Mouse (Mus musculus) heart, embryonic 12.5 days (tissue): Measurements from ENCODE around the gene Tstd1. TPM values are rescaled to one million over a fixed set of nuclear protein-coding genes. Genes with fewer than 3 reads are reported as not detected.

Experiments
- ATAC-seq: fragments of 200-750 bp; cut with Nextera tagmentation; 2 replicates; pipeline ENCODE4 v1.8.0; 2017; ENCODE audit warnings: moderate TSS enrichment, moderate library complexity; ENCODE audit not compliant: insufficient number of reproducible peaks, low FRiP score
- H3K27ac ChIP-seq: fragments of 300-500 bp; sonication (generic); 2 replicates; pipeline ENCODE4 v1.5.1; 2016; ENCODE audit warnings: mild to moderate bottlenecking, moderate library complexity; ENCODE audit not compliant: poor library complexity, severe bottlenecking
- H3K27me3 ChIP-seq: fragments of 300-500 bp; sonication (generic); replicated peaks from 2 replicates; pipeline ENCODE4 v1.6.1; 2016; ENCODE audit warnings: mild to moderate bottlenecking, moderate library complexity
- H3K36me3 ChIP-seq: fragments of 300-500 bp; sonication (generic); 2 replicates; pipeline ENCODE4 v1.6.1; 2016; ENCODE audit warnings: mild to moderate bottlenecking, moderate library complexity
- H3K4me1 ChIP-seq: fragments of 300-500 bp; sonication (generic); replicated peaks from 2 replicates; pipeline ENCODE4 v1.6.1; 2016; ENCODE audit warnings: mild to moderate bottlenecking
- H3K4me2 ChIP-seq: fragments of 300-500 bp; sonication (generic); 2 replicates; pipeline ENCODE4 v1.6.1; 2016; ENCODE audit warnings: mild to moderate bottlenecking, moderate library complexity
- H3K4me3 ChIP-seq: fragments of 300-500 bp; sonication (generic); 2 replicates; pipeline ENCODE4 v1.5.1; 2016; ENCODE audit warnings: mild to moderate bottlenecking
- H3K9ac ChIP-seq: fragments of 300-500 bp; sonication (generic); 2 replicates; pipeline ENCODE4 v1.6.1; 2016; ENCODE audit warnings: mild to moderate bottlenecking, moderate library complexity
- H3K9me3 ChIP-seq: fragments of 300-500 bp; sonication (generic); replicated peaks from 2 replicates; pipeline ENCODE4 v1.6.1; 2016; ENCODE audit warnings: mild to moderate bottlenecking, moderate library complexity
- WGBS: fragments of 180-500 bp; shearing (Covaris S2); methylation state at CpG from one replicate; pipeline ENCODE4 v1.1.7; 2016; 5-methylcytosine and 5-hydroxymethylcytosine counted together
- polyA plus RNA-seq: library from polyadenylated mRNA; unstranded; fragments of >200 nt; fragmentation: Nextera tagmentation; extraction: Ambion mirVana; gene quantifications from 2 replicates; pipeline ENCODE4 v1.2.1, GENCODE M21; 2016

Gene Tstd1
- polyA plus RNA-seq, 1 experiment from 2014 or later = 3.6 TPM

DNA sequence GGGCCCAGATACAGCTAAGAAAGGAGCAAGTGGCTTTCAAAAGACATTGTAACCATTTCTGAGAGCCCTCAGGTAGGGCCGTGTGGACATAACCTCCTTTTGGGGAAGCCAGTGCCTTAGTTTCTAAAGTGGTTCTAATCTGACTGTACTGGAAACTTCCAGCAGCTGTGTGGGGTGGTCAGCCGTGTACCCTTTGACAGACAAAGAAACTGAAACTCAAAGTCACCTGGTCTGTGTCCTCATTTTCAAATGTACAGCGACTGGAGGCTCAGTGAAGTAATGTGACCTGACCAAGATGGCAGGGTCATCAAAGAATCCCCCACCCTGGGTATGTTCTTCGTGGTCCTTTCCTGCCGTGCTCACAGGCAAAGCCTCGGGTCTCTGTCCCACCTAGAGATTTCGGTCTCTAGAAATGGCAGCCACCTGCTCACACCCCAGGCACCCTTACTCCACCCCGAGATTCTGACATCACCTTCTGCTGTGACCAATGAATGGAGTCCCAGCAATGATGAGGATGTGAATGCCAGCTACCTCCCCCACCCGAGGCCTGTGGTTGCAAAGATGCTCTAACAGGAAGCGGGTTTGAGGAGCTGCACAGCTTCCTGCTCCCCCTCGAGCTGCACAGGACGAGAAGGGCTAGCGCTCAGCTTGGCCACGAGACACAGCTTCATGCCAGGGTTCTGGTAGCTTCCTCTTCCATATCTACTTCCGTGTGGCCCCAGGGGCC is 30.1 kb upstream of the Tstd1 start, which contains the start of gene Arhgap30:
Gene Arhgap30, plus strand, starts transcription at position 579 of the 727 bp plus-strand sequence.
- no peak for ATAC-seq
- H3K9ac ChIP-seq = no peak within 1 kb of the TSS
- H3K4me2 ChIP-seq = no peak within 1 kb of the TSS
- H3K27ac ChIP-seq = no peak within 1 kb of the TSS
- no peaks in the 10 kb centered on the region; the same call in 1 of the 2 replicates for H3K4me1 ChIP-seq
- no peak within 1 kb of the TSS for H3K4me3 ChIP-seq
- no peaks in the 10 kb centered on the region for H3K36me3 ChIP-seq
- H3K27me3 ChIP-seq = peaks cover 21% of the 10 kb centered on the region
- 66% methylated on average over 15 of the region's 15 CpGs for WGBS
- H3K9me3 ChIP-seq = no peaks in the 10 kb centered on the region

GRCm38 (mm10) chr1:171390101-171390500 is 28.6 kb upstream of the Tstd1 start:
- ATAC-seq = no peak
- Histone ChIP-seq H3K27ac (no peak overlapping the region), H3K4me2 (no peak overlapping the region), H3K9ac (no peak overlapping the region), H3K36me3 (no peaks in the 10 kb centered on the region), H3K4me1 (no peaks in the 10 kb centered on the region; the same call in 1 of the 2 replicates), H3K27me3 (peaks cover 13% of the 10 kb centered on the region), H3K9me3 (no peaks in the 10 kb centered on the region), H3K4me3 (no peak overlapping the region)
- 75% methylated on average over 4 of the region's 4 CpGs for WGBS

GRCm38 (mm10) chr1:171401821-171402220 is 16.9 kb upstream of the Tstd1 start:
- no peak overlapping the region for H3K27ac ChIP-seq
- H3K4me1 ChIP-seq = no peaks in the 10 kb centered on the region
- H3K36me3 ChIP-seq = no peaks in the 10 kb centered on the region
- H3K9ac ChIP-seq = no peak overlapping the region
- H3K27me3 ChIP-seq = 0 out of 2 replicates have a peak, but pooled peaks cover 4% of the 10 kb centered on the region
- 73% methylated on average over 4 of the region's 4 CpGs for WGBS
- H3K4me2 ChIP-seq = no peak overlapping the region
- no peak for ATAC-seq
- H3K4me3 ChIP-seq = no peak overlapping the region
- no peaks in the 10 kb centered on the region for H3K9me3 ChIP-seq

DNA sequence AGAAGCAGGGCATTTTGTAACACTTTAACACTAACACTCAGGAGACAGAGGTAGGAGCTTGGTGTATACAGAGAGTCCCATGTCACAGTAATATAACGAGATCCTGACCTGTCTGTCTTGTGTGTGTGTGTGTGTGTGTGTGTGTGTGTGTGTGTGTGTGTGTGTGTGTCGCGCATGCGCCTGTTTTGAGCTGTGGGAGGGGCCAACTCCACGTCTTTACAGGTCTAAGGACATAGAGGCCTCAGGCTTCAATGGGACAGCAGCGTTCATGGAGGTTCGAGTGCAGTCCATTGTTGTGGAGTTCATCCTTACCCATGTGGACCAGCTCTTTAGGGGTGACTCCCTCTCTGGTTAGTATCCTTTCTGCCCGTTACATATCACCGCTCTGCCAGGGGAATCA is 15.7 kb upstream of the Tstd1 start:
- Histone ChIP-seq H3K9me3 (no peaks in the 10 kb centered on the region), H3K4me2 (no peak overlapping the region), H3K4me1 (no peaks in the 10 kb centered on the region), H3K4me3 (no peak overlapping the region), H3K27me3 (peaks cover 7% of the 10 kb centered on the region; the same call in 1 of the 2 replicates), H3K9ac (no peak overlapping the region), H3K27ac (no peak overlapping the region), H3K36me3 (no peaks in the 10 kb centered on the region)
- ATAC-seq = no peak
- 81% methylated on average over 9 of the region's 9 CpGs for WGBS

DNA sequence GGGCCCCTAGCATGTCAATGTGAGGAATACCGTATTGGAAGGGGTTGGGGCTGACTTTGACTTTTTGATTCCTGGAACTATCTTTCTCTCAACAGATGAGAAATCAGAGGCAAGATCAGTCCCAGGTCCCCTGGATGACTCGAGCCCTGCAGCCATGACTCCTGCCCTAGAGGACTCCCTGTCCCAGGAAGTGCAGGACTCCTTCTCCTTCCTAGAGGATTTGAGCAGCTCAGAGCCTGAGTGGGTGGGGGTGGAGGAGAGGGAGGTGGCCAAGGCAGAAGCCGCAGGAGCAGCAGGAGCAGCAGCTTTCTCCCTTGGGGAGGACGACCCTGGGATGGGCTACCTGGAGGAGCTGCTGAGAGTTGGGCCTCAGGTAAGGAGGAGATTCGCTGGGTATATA is 11.4 kb upstream of the Tstd1 start:
- H3K4me3 ChIP-seq = no peak overlapping the region
- H3K4me1 ChIP-seq = no peaks in the 10 kb centered on the region; the same call in 1 of the 2 replicates
- H3K4me2 ChIP-seq = no peak overlapping the region
- H3K27ac ChIP-seq = no peak overlapping the region
- H3K9me3 ChIP-seq = no peaks in the 10 kb centered on the region
- WGBS = 63% methylated on average over 5 of the region's 5 CpGs
- H3K36me3 ChIP-seq = no peaks in the 10 kb centered on the region
- H3K9ac ChIP-seq = no peak overlapping the region
- ATAC-seq = no peak
- H3K27me3 ChIP-seq = peaks cover 18% of the 10 kb centered on the region; the same call in 1 of the 2 replicates

DNA sequence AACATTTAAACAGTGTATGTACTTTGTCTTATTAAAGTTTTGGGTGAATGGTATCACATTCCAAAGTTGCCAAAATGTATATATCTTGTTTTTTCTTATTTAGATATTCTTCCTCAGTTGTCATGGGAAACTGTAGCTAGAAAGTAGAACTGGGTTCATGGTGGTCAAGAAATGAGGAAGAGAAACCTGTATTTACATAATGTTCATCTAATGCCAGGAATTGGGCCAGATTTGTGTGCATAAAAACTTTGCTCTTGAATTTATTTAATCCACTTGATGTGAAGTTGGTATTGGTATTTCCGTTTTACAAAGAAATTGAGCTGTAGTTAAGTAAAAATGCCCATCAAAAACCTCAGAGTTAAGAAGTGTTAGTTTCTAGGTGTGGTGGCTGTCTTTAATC is 8.4 kb upstream of the Tstd1 start:
- Histone ChIP-seq H3K4me3 (no peak overlapping the region), H3K4me2 (no peak overlapping the region), H3K27ac (no peak overlapping the region), H3K9ac (no peak overlapping the region), H3K4me1 (peaks cover 17% of the 10 kb centered on the region), H3K36me3 (peaks cover 4% of the 10 kb centered on the region), H3K27me3 (peaks cover 18% of the 10 kb centered on the region; the same call in 1 of the 2 replicates), H3K9me3 (no peaks in the 10 kb centered on the region)
- ATAC-seq = no peak
- WGBS = 75% methylated on average over 1 of the region's 1 CpGs

DNA sequence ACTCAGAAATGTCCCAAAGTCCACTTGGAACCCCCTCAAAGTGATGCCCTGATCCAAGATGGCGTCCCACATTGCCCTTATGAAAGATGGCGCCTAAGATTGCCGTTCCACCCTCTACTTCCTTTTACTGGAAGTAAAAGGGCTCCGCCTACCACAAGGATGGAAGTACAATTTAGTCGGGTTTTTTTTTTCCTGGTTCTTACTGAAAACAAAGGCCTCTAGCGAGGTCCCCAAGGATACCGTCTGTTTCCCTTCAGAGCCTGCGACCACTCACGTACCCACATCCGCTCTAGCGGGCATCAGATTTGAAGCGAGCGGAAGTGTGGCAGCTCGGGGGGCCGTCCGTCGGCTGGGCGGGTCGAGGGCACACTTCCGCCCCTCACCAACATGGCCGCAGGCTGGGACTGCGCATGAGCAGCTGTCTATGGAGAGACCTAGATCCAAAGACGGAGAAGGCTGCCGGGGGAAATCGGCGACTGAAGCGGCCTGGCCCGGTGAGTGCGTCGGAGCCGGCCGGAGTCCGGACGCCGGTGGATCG is 7.7 kb upstream of the Tstd1 start, which contains the start of gene Usf1:
Gene Usf1, plus strand, starts transcription at position 367 of the 538 bp plus-strand sequence.
- H3K4me2 ChIP-seq = peak within 1 kb of the TSS; percentile 77
- under 1% methylated on average over 36 of the region's 36 CpGs for WGBS
- peaks cover 17% of the 10 kb centered on the region for H3K4me1 ChIP-seq
- peak within 1 kb of the TSS; percentile 95 for H3K9ac ChIP-seq
- H3K27ac ChIP-seq = peak within 1 kb of the TSS; percentile 85
- H3K9me3 ChIP-seq = no peaks in the 10 kb centered on the region
- peak; percentile 96 for ATAC-seq
- H3K4me3 ChIP-seq = peak within 1 kb of the TSS; percentile 83
- peaks cover 18% of the 10 kb centered on the region; the same call in 1 of the 2 replicates for H3K27me3 ChIP-seq
- H3K36me3 ChIP-seq = peaks cover 11% of the 10 kb centered on the region

GRCm38 (mm10) chr1:171411492-171411941 is 7.2 kb upstream of the Tstd1 start:
- Histone ChIP-seq H3K4me1 (peaks cover 17% of the 10 kb centered on the region), H3K4me3 (peak overlapping the region; percentile 83), H3K9me3 (no peaks in the 10 kb centered on the region), H3K4me2 (peak overlapping the region; percentile 77), H3K9ac (peak overlapping the region; percentile 95), H3K27ac (peak overlapping the region; percentile 85), H3K36me3 (peaks cover 16% of the 10 kb centered on the region), H3K27me3 (peaks cover 18% of the 10 kb centered on the region; the same call in 1 of the 2 replicates)
- peak; percentile 67 for ATAC-seq
- WGBS = 0% methylated on average over 38 of the region's 39 CpGs

GRCm38 (mm10) chr1:171412001-171412441 is 6.7 kb upstream of the Tstd1 start:
- peaks cover 18% of the 10 kb centered on the region; the same call in 1 of the 2 replicates for H3K27me3 ChIP-seq
- peaks cover 21% of the 10 kb centered on the region for H3K36me3 ChIP-seq
- H3K4me1 ChIP-seq = peaks cover 17% of the 10 kb centered on the region
- 2% methylated on average over 20 of the region's 20 CpGs for WGBS
- peak overlapping the region; percentile 85 for H3K27ac ChIP-seq
- peak overlapping the region; percentile 95 for H3K9ac ChIP-seq
- peak; percentile 24; the same call in 1 of the 2 replicates for ATAC-seq
- H3K4me2 ChIP-seq = peak overlapping the region; percentile 77
- no peaks in the 10 kb centered on the region for H3K9me3 ChIP-seq
- H3K4me3 ChIP-seq = peak overlapping the region; percentile 83

GRCm38 (mm10) chr1:171412446-171412845 is 6.2 kb upstream of the Tstd1 start:
- Histone ChIP-seq H3K9ac (peak overlapping the region; percentile 95), H3K27me3 (peaks cover 16% of the 10 kb centered on the region; the same call in 1 of the 2 replicates), H3K27ac (peak overlapping the region; percentile 85), H3K36me3 (peaks cover 26% of the 10 kb centered on the region), H3K4me3 (peak overlapping the region; percentile 83), H3K9me3 (no peaks in the 10 kb centered on the region), H3K4me2 (peak overlapping the region; percentile 77), H3K4me1 (peaks cover 17% of the 10 kb centered on the region)
- ATAC-seq = no peak
- WGBS = 58% methylated on average over 3 of the region's 3 CpGs

DNA sequence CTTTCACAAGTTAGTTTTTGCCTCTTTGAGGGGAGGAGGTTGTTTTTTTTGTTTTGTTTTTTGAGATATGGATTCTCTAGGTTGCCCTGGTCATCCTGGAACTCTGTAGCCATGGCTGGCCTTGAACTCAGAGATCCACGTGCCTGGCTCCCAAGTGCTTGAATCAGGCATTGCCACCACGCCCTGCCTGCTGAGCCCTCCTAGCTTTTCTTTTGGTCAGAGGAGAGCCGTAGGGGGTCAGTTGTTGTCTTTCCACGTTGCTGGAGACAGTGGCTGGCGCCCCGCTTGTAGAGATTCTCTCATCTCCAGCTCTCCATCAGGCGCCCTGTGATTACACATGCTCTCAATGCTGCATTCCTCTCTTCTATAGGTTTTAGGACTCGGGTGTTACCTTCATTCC is 5.1 kb upstream of the Tstd1 start:
- H3K27ac ChIP-seq = no peak overlapping the region
- H3K9me3 ChIP-seq = no peaks in the 10 kb centered on the region
- no peak for ATAC-seq
- H3K4me1 ChIP-seq = peaks cover 17% of the 10 kb centered on the region
- 72% methylated on average over 8 of the region's 8 CpGs for WGBS
- H3K9ac ChIP-seq = no peak overlapping the region
- H3K4me2 ChIP-seq = no peak overlapping the region
- H3K36me3 ChIP-seq = peaks cover 36% of the 10 kb centered on the region
- peaks cover 6% of the 10 kb centered on the region; the same call in 1 of the 2 replicates for H3K27me3 ChIP-seq
- no peak overlapping the region for H3K4me3 ChIP-seq
